Mouse (Mus musculus) heart, postnatal 0 days (tissue): ENCODE data around the gene Sdf4.

ENCODE experiments used
- CTCF ChIP-seq: IDR thresholded peaks from 2 replicates; pipeline ENCODE4 v1.5.1; 2016; ENCODE audit warnings: antibody characterized with exemption, control low read depth, low read depth
- EP300 ChIP-seq: IDR thresholded peaks from 2 replicates; pipeline ENCODE4 v1.6.1; 2016; ENCODE audit warnings: antibody characterized with exemption, low read depth

DNA sequence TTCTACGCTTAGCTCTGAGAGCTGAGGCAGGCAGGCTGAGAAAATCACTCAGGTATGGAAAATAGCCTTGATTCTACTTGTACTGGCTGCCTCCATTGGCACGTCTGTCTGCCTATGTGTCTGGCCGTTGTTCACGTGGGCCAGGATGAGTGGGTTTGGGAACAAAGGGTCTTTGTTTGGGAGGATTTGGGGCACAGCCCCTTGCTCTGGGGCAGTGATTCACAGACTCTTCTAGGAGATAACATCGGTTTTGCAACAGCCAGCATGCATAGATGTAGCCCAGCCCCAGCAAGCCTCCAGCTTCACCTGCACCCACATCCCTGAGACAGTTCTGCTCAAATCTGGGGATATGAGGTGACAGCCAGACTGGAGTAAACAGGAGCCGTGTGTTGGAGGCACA, 20.0 kb upstream of the Sdf4 start:
- TF ChIP-seq CTCF (no peak), EP300 (no peak)
